Mouse (Mus musculus): ENCODE data around the gene Selenon.

Gene Selenon

GRCm38 (mm10) chr4:134546814-134547705 is 4.9 kb downstream of the Selenon start:
- no peak for DNase-seq (ENCODE audit: low spot score)

GRCm38 (mm10) chr4:134543261-134543660 is 8.7 kb downstream of the Selenon start:
- DNase-seq (ENCODE audit: low spot score), result peak; percentile 92

DNA sequence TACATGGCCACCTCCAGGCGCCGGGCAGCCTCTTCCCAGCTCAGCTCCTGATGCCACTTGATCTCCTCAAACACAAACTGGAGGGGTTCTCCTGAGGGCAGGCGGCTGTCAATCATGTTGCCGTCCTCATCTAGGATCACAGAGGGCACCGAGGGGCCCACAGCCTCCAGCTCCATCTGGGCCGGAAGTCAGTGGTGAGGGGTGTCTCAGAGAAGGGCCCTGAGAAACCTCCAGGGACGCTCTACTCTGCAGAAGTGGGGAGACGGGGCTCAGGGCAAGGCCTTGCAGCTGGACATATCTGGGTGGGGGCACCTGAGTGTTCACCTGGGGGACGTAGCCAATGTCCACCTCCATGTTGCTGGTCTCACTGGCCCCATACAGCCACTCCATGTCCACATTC is 9.2 kb downstream of the Selenon start:
- no peak for DNase-seq (ENCODE audit: low spot score)

- peak; percentile 5 for DNase-seq (ENCODE audit: low spot score)
These were observed 12.9 kb downstream of the Selenon start for GRCm38 (mm10) chr4:134538997-134539580.

DNA sequence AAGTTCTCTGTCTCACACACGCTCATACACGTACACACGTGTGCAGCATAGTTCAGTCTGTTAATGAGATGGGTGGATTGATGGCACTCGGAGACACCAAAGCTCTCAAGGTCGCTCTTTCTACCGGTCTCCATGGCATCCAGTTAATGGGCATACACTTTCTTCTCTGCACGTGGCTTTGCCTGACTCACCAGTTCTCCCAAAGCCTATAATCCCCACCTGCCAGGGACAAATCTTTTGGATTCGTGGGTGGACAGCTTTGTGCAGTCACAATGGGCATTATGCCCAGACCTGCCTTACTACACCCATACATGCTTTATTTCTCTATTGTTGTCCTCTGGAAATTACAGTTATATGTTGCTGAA is 16.2 kb downstream of the Selenon start:
- no peak for DNase-seq (ENCODE audit: low spot score)

DNA sequence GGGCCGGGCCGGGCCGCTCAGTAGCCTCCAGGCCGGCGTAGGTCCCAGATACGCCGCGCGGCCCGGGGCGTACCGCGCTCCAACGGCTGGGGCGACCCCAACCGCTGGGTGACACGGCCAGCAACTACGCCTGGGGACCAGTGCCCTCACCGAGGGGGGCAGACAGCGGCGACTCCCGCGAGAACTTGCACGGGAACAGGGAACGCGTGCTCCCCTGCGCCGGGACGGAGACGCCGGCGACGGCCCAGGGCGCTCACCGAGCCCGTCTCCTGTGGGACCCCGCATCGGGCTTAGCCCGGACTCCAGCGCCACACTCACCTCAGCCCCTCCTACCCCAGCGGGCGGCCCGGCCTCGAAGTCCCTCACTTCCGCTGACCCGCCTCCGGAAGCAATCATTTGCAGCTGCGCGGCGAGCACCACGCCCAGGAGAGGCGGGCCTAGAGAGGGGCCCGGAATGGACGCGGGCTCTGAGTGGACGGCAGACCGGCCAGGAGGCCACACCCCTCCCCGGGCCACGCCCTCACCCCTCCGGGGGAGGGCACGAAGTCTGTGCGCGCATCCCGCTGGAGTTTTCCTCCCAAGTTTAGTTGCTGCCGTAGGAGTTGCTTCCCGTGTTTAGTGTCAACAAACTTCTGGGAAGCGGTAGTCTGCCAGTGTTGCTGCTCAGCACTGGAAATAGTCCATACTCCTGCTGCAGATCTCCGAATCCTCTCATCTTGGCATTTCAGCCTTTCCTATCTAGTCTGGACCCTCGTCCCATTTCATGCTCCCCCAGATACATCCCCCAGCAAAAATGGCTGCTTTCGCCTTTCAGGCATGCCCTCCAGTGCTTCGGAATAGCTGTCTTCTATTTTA is 16.8 kb downstream of the Selenon start, which contains the start of gene Mtfr1l:
Gene Mtfr1l, minus strand, starts transcription at position 456 of the 855 bp plus-strand sequence.
- DNase-seq (ENCODE audit: low spot score), result peak; percentile 98

- peak; percentile 72 for DNase-seq (ENCODE audit: low spot score)
These were observed 17.7 kb downstream of the Selenon start for GRCm38 (mm10) chr4:134534124-134534886.

- DNase-seq (ENCODE audit: low spot score), result no peak
These were observed 18.5 kb downstream of the Selenon start for GRCm38 (mm10) chr4:134533421-134533820.

DNA sequence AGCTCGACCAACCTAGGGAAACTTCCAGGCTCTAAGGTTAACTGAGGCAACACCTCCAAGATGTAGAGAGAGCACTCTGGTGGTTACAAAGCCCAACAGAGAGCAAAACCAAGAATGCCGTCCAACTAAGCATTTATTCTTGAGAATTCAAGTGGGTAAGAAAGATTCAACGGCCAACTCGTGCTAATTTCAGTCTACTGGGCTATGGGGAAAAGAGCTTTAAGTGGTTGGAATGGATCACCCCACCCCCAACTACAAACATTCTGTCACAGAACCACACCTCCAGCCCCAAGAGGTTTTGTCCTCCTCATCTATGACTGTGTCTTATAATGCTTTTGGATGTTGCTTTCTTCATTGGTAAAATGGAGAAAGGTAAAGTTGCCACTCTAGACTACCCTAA is 19.0 kb downstream of the Selenon start:
- no peak for DNase-seq (ENCODE audit: low spot score)

- DNase-seq (ENCODE audit: low spot score), result no peak
These were observed 25.7 kb downstream of the Selenon start for GRCm38 (mm10) chr4:134526220-134526619.

DNA sequence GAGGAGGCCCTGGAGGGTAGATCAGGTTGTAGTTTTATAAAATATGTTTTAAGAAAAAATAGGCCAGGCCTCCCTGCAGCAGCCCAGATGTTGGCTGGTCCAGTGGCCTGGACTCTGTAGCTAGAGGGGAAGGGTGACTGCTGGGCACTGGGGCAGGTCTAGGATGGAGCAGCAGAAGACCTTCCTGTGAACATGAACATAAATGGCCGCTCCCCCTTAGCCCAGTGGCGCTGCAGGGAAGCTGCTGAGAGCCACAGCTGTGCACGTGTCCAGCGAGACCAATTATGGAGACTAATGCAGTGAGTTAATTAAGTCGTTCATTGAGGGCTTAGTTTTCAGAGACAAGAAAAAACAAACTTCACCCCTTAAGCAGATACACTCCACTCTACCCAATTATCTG is 26.2 kb downstream of the Selenon start:
- DNase-seq (ENCODE audit: low spot score), result no peak

DNA sequence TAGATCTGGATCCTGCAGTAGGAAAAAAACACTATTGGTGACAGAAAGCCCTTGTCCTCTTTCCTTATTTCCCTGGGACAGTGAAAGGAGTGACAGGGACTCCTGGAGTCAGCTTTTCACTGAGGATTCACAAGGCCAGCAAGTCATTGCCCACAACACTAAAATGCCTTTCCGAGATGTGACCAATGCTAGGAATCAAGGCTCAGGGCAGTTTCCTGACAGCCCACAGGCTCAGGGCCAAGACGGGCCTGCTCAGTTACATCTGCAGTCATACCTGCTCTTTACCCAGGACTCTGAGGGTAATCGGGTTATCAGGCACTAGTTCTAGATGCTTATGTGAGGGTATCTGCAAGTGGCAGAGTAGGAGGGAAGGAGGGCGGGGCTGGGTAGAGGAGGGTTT is 28.5 kb downstream of the Selenon start:
- no peak for DNase-seq (ENCODE audit: low spot score)

GRCm38 (mm10) chr4:134519281-134519680 is 32.7 kb downstream of the Selenon start:
- no peak for DNase-seq (ENCODE audit: low spot score)

DNA sequence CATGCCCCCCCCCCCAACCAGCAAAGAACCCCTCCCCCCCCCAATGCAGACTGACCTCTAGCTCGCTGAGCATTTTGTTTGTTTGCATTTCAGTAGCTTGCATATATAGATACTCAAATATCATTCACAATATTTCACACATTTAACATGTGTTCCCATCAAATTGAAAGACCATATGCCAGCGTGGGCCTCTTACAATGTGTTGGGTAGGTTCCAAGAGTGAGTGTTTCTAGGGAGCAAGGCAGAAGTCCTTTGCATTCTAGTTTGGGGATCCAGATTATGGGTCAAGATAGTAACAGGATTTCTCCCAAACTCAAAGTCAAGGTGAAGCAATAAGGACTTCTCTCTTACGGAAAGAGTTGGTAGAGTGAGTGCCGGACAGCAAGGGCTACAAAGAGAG is 33.4 kb downstream of the Selenon start:
- DNase-seq (ENCODE audit: low spot score), result no peak

DNA sequence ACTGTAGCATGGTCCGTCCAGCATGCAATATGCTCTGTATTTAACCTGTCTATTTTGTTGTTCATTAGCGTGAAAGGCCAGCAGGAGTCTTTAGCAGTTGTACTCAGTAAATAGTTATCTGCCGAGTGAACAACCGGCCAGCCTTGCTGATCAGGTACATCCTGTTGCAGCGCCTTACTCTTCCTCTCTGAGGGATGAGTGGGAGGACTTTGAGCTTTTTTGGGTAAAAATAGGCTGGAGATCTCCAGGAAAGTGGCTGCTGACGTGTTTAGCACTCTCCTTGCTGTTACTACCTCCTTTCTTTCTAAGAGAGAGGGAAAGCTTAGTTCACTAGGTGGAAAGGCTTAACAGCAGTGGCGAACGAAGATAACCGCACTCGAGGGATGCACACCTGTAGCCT is 34.2 kb downstream of the Selenon start:
- DNase-seq (ENCODE audit: low spot score), result no peak

DNA sequence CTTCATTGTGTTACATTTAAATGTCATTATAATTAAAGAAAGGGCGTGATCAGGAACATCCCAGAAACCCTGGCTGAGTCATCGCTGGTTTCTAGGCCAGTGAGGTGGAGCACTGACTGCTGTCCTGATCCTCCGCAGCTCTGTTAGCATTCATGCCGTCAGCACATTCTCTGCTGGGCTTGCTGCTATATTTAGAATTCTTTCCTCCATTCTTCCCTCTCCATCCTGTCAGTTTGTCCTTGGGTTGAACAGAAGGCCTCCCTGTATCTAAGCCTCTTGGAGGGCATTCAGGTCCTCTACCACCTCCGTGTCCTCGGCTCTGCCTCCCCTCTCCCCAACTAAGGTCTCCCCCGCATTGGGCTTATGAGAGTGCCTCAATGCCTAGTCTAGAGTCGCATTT is 35.0 kb downstream of the Selenon start:
- DNase-seq (ENCODE audit: low spot score), result peak; percentile 30

- DNase-seq (ENCODE audit: low spot score), result no peak
These were observed 36.4 kb downstream of the Selenon start for GRCm38 (mm10) chr4:134515614-134516013.

DNA sequence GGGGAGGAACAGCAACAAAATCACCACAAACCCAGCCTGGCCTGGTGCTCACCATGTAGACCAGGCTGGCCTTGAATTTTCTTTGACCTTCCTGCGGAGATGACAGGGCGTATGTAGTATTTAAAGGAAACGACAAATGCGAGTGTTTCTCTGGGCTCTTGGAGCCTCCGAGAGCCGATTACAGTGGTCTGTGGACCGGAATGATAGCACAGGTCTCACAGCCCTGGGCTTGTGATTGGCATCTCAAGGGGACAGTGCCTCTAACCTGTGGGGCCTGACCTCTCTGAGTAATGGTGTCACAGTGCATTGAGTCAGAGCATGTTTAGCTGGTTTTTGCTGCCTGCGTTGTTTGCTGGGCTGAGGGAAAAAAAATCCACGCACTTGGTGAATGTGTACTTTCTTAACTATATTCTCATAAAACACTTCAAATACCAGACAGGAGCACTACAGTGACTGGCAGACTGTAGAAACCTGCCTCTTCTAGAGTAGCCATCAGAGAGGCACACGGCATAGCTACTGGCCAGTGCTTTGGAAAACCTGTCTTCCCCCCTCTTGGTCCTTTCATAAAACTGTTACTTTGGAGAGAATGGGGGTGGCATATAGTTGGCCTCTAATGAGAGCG is 37.5 kb downstream of the Selenon start:
- no peak for DNase-seq (ENCODE audit: low spot score)

DNA sequence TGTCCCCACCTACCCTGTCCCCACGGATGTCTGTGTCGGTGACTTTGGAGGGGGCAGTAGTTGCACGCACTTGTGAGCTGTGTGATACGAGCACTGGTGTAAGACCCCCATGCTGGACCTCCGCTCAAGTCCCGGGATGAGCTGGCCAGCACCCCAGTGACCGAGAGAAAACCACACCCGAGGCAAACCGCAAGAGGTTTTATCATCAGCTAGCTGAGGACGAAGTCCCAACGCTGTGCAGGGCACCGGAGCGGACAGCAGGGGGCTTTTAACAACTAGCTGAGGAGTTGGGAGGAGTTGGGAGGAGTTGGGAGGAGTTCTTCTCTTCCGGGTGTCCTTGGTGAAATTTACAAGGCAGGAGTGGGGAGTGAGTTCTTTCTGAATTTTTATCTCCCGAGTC is 39.2 kb downstream of the Selenon start:
- peak; percentile 80 for DNase-seq (ENCODE audit: low spot score)

DNA sequence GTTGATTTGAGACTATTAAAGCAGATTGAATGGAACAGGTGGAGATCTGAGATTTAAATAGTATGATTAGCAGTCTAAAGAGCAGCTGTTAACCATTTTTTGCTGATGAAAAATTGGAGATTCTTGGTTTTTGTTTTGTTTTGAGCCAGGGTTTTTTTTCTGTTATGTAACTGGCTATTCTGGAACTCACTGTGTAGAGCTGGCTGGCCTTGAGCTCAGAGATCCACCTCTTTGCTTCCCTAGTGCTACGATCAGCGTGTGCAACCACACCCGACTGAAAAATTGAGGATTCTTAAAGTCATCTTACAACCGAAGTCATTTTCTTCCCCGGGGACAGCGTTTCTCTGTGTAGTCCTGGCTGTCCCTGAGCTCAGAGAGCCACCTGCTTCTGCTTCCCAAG is 40.2 kb downstream of the Selenon start:
- DNase-seq (ENCODE audit: low spot score), result no peak

DNA sequence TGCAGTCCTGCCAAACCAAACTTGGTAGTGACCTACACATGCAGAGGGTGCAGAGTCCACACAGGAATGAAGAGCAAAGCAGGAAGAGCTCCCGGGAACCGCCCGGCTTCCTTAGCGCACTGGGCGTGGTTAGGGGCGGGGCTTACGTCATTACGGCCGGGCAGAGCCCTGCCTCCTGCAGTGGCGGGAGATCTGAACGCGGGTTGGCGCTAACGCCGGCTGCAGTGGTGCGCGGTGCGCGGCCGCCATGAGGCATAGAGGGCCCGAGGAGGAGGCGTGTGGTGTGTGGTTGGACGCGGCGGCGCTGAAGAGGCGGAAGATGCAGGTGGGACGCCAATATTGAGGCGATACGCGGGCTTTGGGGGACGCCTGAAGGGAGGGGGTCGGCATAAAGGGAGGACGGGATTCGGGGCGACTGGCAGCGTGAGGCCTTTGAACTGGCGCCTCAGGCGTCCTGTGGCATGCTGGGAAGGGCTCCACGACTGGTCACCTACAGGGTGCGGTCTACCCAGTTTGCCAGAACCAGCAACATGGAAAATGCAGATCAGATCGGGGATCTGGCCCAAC is 41.0 kb downstream of the Selenon start, which contains the start of gene Aunip:
Gene Aunip, plus strand, starts transcription at position 155 of the 567 bp plus-strand sequence.
- DNase-seq (ENCODE audit: low spot score), result peak; percentile 90
